Mouse (Mus musculus) neural tube, embryonic 11.5 days (tissue): ENCODE data around the gene Hnrnpa2b1. TPM values are rescaled to one million over a fixed set of nuclear protein-coding genes. Genes with fewer than 3 reads are reported as not detected.
A peak's percentile ranks its signal among the peaks of the same experiment; 100 is the strongest.

Experiments used
- ATAC-seq: fragments of 200-750 bp; cut with Nextera tagmentation; 2 replicates; pipeline ENCODE4 v1.8.0; 2017; ENCODE audit warnings: moderate number of reproducible peaks, mild to moderate bottlenecking, moderate TSS enrichment, moderate library complexity; ENCODE audit not compliant: insufficient read depth, low FRiP score, low TSS enrichment
- DNase-seq: peaks from one replicate; pipeline ENCODE4 v3.0.0-alpha.2; 2015; ENCODE audit warnings: low spot score
- H3K27ac ChIP-seq: fragments of 300-500 bp; sonication (generic); 2 replicates; pipeline ENCODE4 v1.5.1; 2014; ENCODE audit warnings: low read depth, mild to moderate bottlenecking, low read length
- H3K27me3 ChIP-seq: fragments of 300-500 bp; sonication (generic); 2 replicates; pipeline ENCODE4 v1.6.1; 2014; ENCODE audit warnings: mild to moderate bottlenecking, low read length, mixed read lengths; ENCODE audit not compliant: control insufficient read depth, insufficient read depth
- H3K36me3 ChIP-seq: fragments of 300-500 bp; sonication (generic); 2 replicates; pipeline ENCODE4 v1.6.1; 2014; ENCODE audit warnings: mild to moderate bottlenecking, low read length, moderate library complexity, mixed read lengths; ENCODE audit not compliant: control insufficient read depth, insufficient read depth
- H3K4me1 ChIP-seq: fragments of 300-500 bp; sonication (generic); 2 replicates; pipeline ENCODE4 v1.6.1; 2014; ENCODE audit warnings: low read length, mixed read lengths; ENCODE audit not compliant: control insufficient read depth, insufficient read depth
- H3K4me2 ChIP-seq: fragments of 300-500 bp; sonication (generic); 2 replicates; pipeline ENCODE4 v1.6.1; 2014; ENCODE audit warnings: low read depth, mild to moderate bottlenecking, moderate library complexity
- H3K4me3 ChIP-seq: fragments of 300-500 bp; sonication (generic); 2 replicates; pipeline ENCODE4 v1.5.1; 2014; ENCODE audit warnings: low read depth, low read length
- H3K9ac ChIP-seq: fragments of 300-500 bp; sonication (generic); 2 replicates; pipeline ENCODE4 v1.6.1; 2014; ENCODE audit warnings: mild to moderate bottlenecking, low read length
- H3K9me3 ChIP-seq: fragments of 300-500 bp; sonication (generic); 2 replicates; pipeline ENCODE4 v1.6.1; 2016; ENCODE audit warnings: low read length; ENCODE audit not compliant: control insufficient read depth
- WGBS: fragments of 180-500 bp; shearing (Covaris S2); extraction: QIAGEN DNeasy Blood & Tissue Kit; methylation state at CpG from one replicate; pipeline ENCODE4 v1.1.7; 2014; 5-methylcytosine and 5-hydroxymethylcytosine counted together
- polyA plus RNA-seq: library from polyadenylated mRNA; unstranded; fragments of >200 nt; fragmentation: Nextera tagmentation; extraction: Ambion mirVana; gene quantifications from 2 replicates; pipeline ENCODE4 v1.2.1, GENCODE M21; 2014

The Hnrnpa2b1 gene
- polyA plus RNA-seq, 1 experiment from 2014 or later = 1,608 TPM

GRCm38 (mm10) chr6:51459313-51460020 is 10.2 kb downstream of the Hnrnpa2b1 start:
- H3K4me1 ChIP-seq = no peaks in the 10 kb centered on the region
- DNase-seq = peak; percentile 15
- 47% methylated on average over 5 of the region's 5 CpGs for WGBS
- ATAC-seq = peak; percentile 66; the same call in 1 of the 2 replicates
- H3K4me2 ChIP-seq = no peak overlapping the region
- no peaks in the 10 kb centered on the region for H3K27me3 ChIP-seq
- H3K9me3 ChIP-seq = no peaks in the 10 kb centered on the region
- H3K9ac ChIP-seq = no peak overlapping the region
- H3K27ac ChIP-seq = no peak overlapping the region
- H3K36me3 ChIP-seq = peaks cover 20% of the 10 kb centered on the region
- no peak overlapping the region for H3K4me3 ChIP-seq

- Histone ChIP-seq H3K4me2 (no peak overlapping the region), H3K4me1 (no peaks in the 10 kb centered on the region), H3K27ac (no peak overlapping the region), H3K9ac (no peak overlapping the region), H3K9me3 (no peaks in the 10 kb centered on the region), H3K27me3 (no peaks in the 10 kb centered on the region), H3K4me3 (no peak overlapping the region), H3K36me3 (peaks cover 20% of the 10 kb centered on the region)
- no peak for DNase-seq
- 54% methylated on average over 2 of the region's 2 CpGs for WGBS
- ATAC-seq = no peak; the same call in 1 of the 2 replicates
These were observed 10.8 kb downstream of the Hnrnpa2b1 start for GRCm38 (mm10) chr6:51458925-51459312.

DNA sequence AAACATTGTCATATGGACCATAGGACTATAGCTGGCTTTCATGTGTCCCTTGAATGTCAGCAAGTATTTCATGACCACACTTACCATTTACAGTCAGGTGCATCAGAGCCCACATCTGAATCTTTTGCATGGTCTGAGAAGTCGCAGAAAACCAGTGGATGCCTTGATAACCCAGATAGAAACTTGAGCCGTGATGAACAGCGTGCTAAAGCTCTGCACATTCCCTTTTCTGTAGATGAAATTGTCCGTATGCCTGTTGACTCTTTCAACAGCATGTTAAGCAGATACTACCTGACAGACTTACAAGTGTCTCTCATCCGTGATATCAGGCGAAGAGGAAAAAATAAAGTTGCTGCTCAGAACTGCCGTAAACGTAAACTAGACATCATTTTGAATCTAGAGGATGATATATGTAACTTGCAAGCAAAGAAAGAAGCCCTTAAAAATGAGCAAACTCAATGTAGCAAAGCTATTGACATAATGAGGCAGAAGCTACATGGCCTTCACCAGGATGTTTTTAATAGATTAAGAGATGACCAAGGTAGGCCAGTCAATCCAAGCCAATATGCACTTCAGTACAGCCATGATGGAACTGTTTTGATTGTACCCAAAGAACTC is 11.8 kb downstream of the Hnrnpa2b1 start:
- Histone ChIP-seq H3K4me2 (no peak overlapping the region), H3K27me3 (no peaks in the 10 kb centered on the region), H3K36me3 (peaks cover 20% of the 10 kb centered on the region), H3K9me3 (no peaks in the 10 kb centered on the region), H3K27ac (no peak overlapping the region), H3K4me3 (no peak overlapping the region), H3K4me1 (no peaks in the 10 kb centered on the region), H3K9ac (no peak overlapping the region)
- ATAC-seq (no peak), DNase-seq (no peak)
- WGBS = 85% methylated on average over 8 of the region's 8 CpGs

- Histone ChIP-seq H3K27me3 (no peaks in the 10 kb centered on the region), H3K4me1 (no peaks in the 10 kb centered on the region), H3K27ac (no peak overlapping the region), H3K9me3 (no peaks in the 10 kb centered on the region), H3K4me3 (no peak overlapping the region), H3K9ac (no peak overlapping the region), H3K4me2 (no peak overlapping the region), H3K36me3 (peaks cover 18% of the 10 kb centered on the region)
- ATAC-seq = no peak
- DNase-seq = no peak
- 81% methylated on average over 3 of the region's 3 CpGs for WGBS
These were observed 12.4 kb downstream of the Hnrnpa2b1 start for GRCm38 (mm10) chr6:51457283-51457682.

GRCm38 (mm10) chr6:51456198-51456597 is 13.5 kb downstream of the Hnrnpa2b1 start:
- ATAC-seq (no peak), DNase-seq (no peak)
- H3K27ac ChIP-seq = no peak overlapping the region
- WGBS = 84% methylated on average over 1 of the region's 1 CpGs
- H3K4me3 ChIP-seq = no peak overlapping the region
- H3K36me3 ChIP-seq = peaks cover 12% of the 10 kb centered on the region
- no peak overlapping the region for H3K9ac ChIP-seq
- no peaks in the 10 kb centered on the region for H3K4me1 ChIP-seq
- H3K9me3 ChIP-seq = no peaks in the 10 kb centered on the region
- no peaks in the 10 kb centered on the region for H3K27me3 ChIP-seq
- H3K4me2 ChIP-seq = no peak overlapping the region

GRCm38 (mm10) chr6:51454949-51455348 is 14.7 kb downstream of the Hnrnpa2b1 start:
- ATAC-seq (no peak), DNase-seq (no peak)
- no peak overlapping the region for H3K9ac ChIP-seq
- H3K4me1 ChIP-seq = no peaks in the 10 kb centered on the region
- H3K27ac ChIP-seq = no peak overlapping the region
- 73% methylated on average over 3 of the region's 3 CpGs for WGBS
- no peak overlapping the region for H3K4me3 ChIP-seq
- no peaks in the 10 kb centered on the region for H3K27me3 ChIP-seq
- H3K9me3 ChIP-seq = no peaks in the 10 kb centered on the region
- peaks cover 5% of the 10 kb centered on the region for H3K36me3 ChIP-seq
- H3K4me2 ChIP-seq = no peak overlapping the region

- Histone ChIP-seq H3K27me3 (no peaks in the 10 kb centered on the region), H3K36me3 (no peaks in the 10 kb centered on the region), H3K27ac (no peak overlapping the region), H3K9ac (no peak overlapping the region), H3K4me2 (no peak overlapping the region), H3K4me3 (no peak overlapping the region), H3K4me1 (no peaks in the 10 kb centered on the region), H3K9me3 (no peaks in the 10 kb centered on the region)
- DNase-seq (no peak), ATAC-seq (no peak)
- WGBS = 51% methylated on average over 7 of the region's 7 CpGs
These were observed 16.7 kb downstream of the Hnrnpa2b1 start for GRCm38 (mm10) chr6:51452927-51453503.

DNA sequence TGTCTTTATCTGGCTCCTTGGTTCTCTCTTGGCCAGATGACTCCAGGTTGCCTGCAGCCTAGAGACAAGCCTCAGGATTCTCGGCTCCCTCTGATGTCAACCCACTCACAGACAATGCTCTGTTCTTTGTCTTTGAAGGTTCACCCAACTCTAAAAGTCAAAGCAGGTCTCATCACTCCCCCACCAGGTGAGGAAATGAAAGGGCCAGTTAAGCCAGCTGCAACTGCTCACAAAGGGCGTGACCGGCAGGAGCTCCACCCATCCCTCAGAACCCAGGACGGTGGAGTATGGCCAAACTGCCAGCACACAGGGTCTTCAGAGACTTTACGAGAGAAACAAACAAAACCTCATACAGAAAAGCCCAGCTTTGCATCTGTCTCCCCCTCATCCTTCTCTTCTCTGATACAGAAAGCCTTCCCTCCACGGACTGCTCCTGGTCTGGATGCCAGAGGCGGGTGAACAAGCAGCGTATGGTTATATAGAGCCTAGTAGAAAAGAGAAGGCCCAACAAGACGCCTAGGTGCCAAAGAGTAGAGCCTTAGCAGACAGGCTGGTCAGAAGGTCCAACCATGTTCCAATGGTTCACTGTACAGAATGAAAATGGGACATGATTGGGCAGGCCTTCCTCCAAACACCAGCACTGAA is 27.4 kb downstream of the Hnrnpa2b1 start:
- H3K27me3 ChIP-seq = no peaks in the 10 kb centered on the region
- H3K36me3 ChIP-seq = no peaks in the 10 kb centered on the region
- H3K4me3 ChIP-seq = no peak overlapping the region
- no peak overlapping the region for H3K4me2 ChIP-seq
- no peaks in the 10 kb centered on the region for H3K4me1 ChIP-seq
- H3K27ac ChIP-seq = no peak overlapping the region
- DNase-seq (peak; percentile 12), ATAC-seq (no peak)
- WGBS = 54% methylated on average over 9 of the region's 9 CpGs
- no peak overlapping the region for H3K9ac ChIP-seq
- no peaks in the 10 kb centered on the region for H3K9me3 ChIP-seq
